Comparison of ENCODE assay signal across 7 mouse cellular contexts in the genomic region with DNA sequence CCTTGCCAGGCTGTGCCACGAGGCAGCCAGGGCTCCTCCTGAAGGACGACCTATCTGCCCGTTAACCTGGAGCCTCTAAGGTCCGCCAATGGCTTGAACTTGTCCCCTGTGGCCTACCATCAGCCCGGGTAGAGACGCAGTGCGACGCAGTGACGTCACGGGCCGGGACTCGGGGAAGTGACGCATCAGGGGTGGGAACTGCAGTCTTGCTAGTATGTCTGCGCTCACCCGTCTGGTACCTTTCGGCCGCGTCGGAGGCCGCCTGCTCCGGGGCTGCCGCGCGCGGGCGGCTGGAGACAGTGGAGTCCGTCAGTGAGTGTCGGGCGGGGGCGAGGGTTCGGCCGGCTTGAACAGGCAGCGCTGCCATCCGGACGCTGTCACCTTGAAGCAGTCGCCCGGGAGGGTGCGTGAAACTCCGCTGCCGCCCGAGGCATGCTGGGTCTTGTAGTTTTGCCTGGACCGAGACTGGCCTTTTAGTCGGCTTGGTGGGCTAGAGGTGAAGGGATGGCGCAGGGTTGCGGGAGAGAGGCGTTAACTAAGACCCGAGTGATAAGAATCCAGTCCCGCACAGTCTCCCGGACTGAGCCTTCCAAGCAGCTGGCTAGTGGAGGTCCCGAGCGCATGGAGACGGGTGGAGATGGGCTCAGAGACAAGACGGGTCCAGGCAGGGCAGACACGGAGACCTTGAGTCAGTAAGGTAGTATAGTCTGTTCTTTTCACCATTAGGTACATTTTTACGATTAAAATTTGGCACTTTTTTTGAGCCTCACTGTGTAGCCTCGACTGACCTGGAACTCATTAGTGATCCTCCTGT. TPM values are rescaled to one million over a fixed set of nuclear protein-coding genes. Genes with fewer than 3 reads are reported as not detected.
DNase-seq lines count a peak whose midpoint lies in the region; ATAC-seq and TF ChIP-seq lines count a peak whose summit lies in the region.

A gene (plus strand): TSS at position 174 of the 814 bp plus-strand sequence.

- no peaks in the 10 kb centered on the region for H3K27me3 ChIP-seq in embryonic facial prominence, embryonic 10.5 days (replicated peaks; ENCODE audit: low read depth, poor library complexity, severe bottlenecking)
- H3K27me3 ChIP-seq in intestine, postnatal 0 days (replicated peaks; ENCODE audit: control insufficient read depth, insufficient read depth, low read length), result no peaks in the 10 kb centered on the region
- H3K27me3 ChIP-seq in midbrain, embryonic 12.5 days, result no peaks in the 10 kb centered on the region
- H3K27me3 ChIP-seq in small intestine, adult 2 months (ENCODE audit: control insufficient read depth, insufficient read depth, low read length), result no peaks in the 10 kb centered on the region

- intact Hi-C loops in left cerebral cortex, postnatal 4 days (cut with DNase I), result loop anchor here (10.0 kb wide), 1 partner anchor 802 kb away; no protein-coding TSS in a partner anchor

- peak; percentile 98 for ATAC-seq in intestine, postnatal 0 days
- peak; percentile 98 for ATAC-seq in midbrain, embryonic 12.5 days (ENCODE audit: low FRiP score, low read depth)

- no peaks in the 10 kb centered on the region for H3K9me3 ChIP-seq in embryonic facial prominence, embryonic 10.5 days
- no peaks in the 10 kb centered on the region for H3K9me3 ChIP-seq in intestine, postnatal 0 days (ENCODE audit: control insufficient read depth)
- no peaks in the 10 kb centered on the region for H3K9me3 ChIP-seq in midbrain, embryonic 12.5 days

- under 1% methylated on average over 56 of the region's 56 CpGs for WGBS in embryonic facial prominence, embryonic 10.5 days
- WGBS in intestine, postnatal 0 days, result under 1% methylated on average over 56 of the region's 56 CpGs
- under 1% methylated on average over 56 of the region's 56 CpGs for WGBS in midbrain, embryonic 12.5 days
- under 1% methylated on average over 56 of the region's 56 CpGs for WGBS in small intestine, adult 2 months

- H3K36me3 ChIP-seq in embryonic facial prominence, embryonic 10.5 days (replicated peaks), result peaks cover 40% of the 10 kb centered on the region
- H3K36me3 ChIP-seq in intestine, postnatal 0 days (ENCODE audit: control insufficient read depth, insufficient read depth), result peaks cover 13% of the 10 kb centered on the region; the same call in 1 of the 2 replicates
- peaks cover 13% of the 10 kb centered on the region for H3K36me3 ChIP-seq in midbrain, embryonic 12.5 days
- H3K36me3 ChIP-seq in small intestine, adult 2 months (ENCODE audit: control insufficient read depth, insufficient read depth, low read length), result peaks cover 11% of the 10 kb centered on the region

- peak within 1 kb of the TSS; percentile 88 for H3K4me3 ChIP-seq in embryonic facial prominence, embryonic 10.5 days
- H3K4me3 ChIP-seq in intestine, postnatal 0 days (ENCODE audit: low read depth, low read length), result peak within 1 kb of the TSS; percentile 74
- H3K4me3 ChIP-seq in midbrain, embryonic 12.5 days, result peak within 1 kb of the TSS; percentile 77
- peak within 1 kb of the TSS; percentile 93 for H3K4me3 ChIP-seq in small intestine, adult 2 months (ENCODE audit: low read depth, low read length)

- peak within 1 kb of the TSS; percentile 67 for H3K9ac ChIP-seq in intestine, postnatal 0 days (ENCODE audit: low read depth, low read length)
- peak within 1 kb of the TSS; percentile 66 for H3K9ac ChIP-seq in midbrain, embryonic 12.5 days (replicated peaks)

- TF ChIP-seq CTCF in intestine, postnatal 0 days (IDR thresholded peaks at IDR 0.05; ENCODE audit: low read depth), result no peak
- no peak for TF ChIP-seq CTCF in small intestine, adult 2 months (IDR thresholded peaks at IDR 0.05; ENCODE audit: extremely low read depth, insufficient read length, insufficient replicate concordance, low read depth, low read length)

- peak within 1 kb of the TSS; percentile 74 for H3K4me2 ChIP-seq in intestine, postnatal 0 days (replicated peaks; ENCODE audit: low read depth)
- H3K4me2 ChIP-seq in midbrain, embryonic 12.5 days (replicated peaks), result peak within 1 kb of the TSS; percentile 71

- H3K4me1 ChIP-seq in embryonic facial prominence, embryonic 10.5 days, result peaks cover 14% of the 10 kb centered on the region
- no peaks in the 10 kb centered on the region for H3K4me1 ChIP-seq in intestine, postnatal 0 days (replicated peaks; ENCODE audit: control insufficient read depth, insufficient read depth, low read length)
- peaks cover 11% of the 10 kb centered on the region for H3K4me1 ChIP-seq in midbrain, embryonic 12.5 days
- no peaks in the 10 kb centered on the region; the same call in 1 of the 2 replicates for H3K4me1 ChIP-seq in small intestine, adult 2 months (ENCODE audit: control insufficient read depth, insufficient read depth, insufficient read length, low read length)

- peak; percentile 96 for DNase-seq in adrenal gland, postnatal 10 days
- peak; percentile 96 for DNase-seq in embryonic facial prominence, embryonic 10.5 days (ENCODE audit: low spot score)
- DNase-seq in gonadal fat pad, adult 2 months (ENCODE audit: low read depth), result peak; percentile 90
- DNase-seq in left cerebral cortex, postnatal 4 days, result peak; percentile 95

- peak within 1 kb of the TSS; percentile 95 for H3K27ac ChIP-seq in embryonic facial prominence, embryonic 10.5 days (replicated peaks)
- H3K27ac ChIP-seq in intestine, postnatal 0 days (ENCODE audit: low read depth, low read length), result peak within 1 kb of the TSS; percentile 62
- H3K27ac ChIP-seq in midbrain, embryonic 12.5 days (replicated peaks), result peak within 1 kb of the TSS; percentile 83
- H3K27ac ChIP-seq in small intestine, adult 2 months (ENCODE audit: insufficient read depth, low read depth, low read length), result peak within 1 kb of the TSS; percentile 90

- peak; percentile 62; the same call in 1 of the 2 replicates for TF ChIP-seq POLR2A in small intestine, adult 2 months (IDR thresholded peaks at IDR 0.05; ENCODE audit: low read depth, low read length)

RNA-seq across cellular contexts. Expression of the gene that starts here (rescaled TPM):
- total RNA-seq in adrenal gland, postnatal 10 days (2021), result 100 to 1,000 TPM; 335 to 373 TPM
- 274 and 279 TPM in 2 replicates for polyA plus RNA-seq in embryonic facial prominence, embryonic 10.5 days (2016; fragmentation: Nextera tagmentation; extraction: Ambion mirVana)
- 200 and 365 TPM in 2 replicates for polyA plus RNA-seq in gonadal fat pad, adult 2 months (2012; rRNA removed)
- 483 and 498 TPM in 2 replicates for polyA plus RNA-seq in intestine, postnatal 0 days (2015; fragmentation: Nextera tagmentation; extraction: Ambion mirVana)
- 100 to 1,000 TPM; 146 to 170 TPM for total RNA-seq in left cerebral cortex, postnatal 4 days (2021)
- 267 and 275 TPM in 2 replicates for polyA plus RNA-seq in midbrain, embryonic 12.5 days (2016; fragmentation: Nextera tagmentation; extraction: Ambion mirVana)
- 509 and 551 TPM in 2 replicates for polyA plus RNA-seq in small intestine, adult 2 months (2012; rRNA removed)

Comparison
In these comparisons a context has a peak if more than half of its experiments do, and no peak if none do; other contexts are left out.
1. Peak in every context shown above with its lines: DNase-seq, ATAC-seq, H3K4me3 ChIP-seq and H3K27ac ChIP-seq.